In the genomic region with DNA sequence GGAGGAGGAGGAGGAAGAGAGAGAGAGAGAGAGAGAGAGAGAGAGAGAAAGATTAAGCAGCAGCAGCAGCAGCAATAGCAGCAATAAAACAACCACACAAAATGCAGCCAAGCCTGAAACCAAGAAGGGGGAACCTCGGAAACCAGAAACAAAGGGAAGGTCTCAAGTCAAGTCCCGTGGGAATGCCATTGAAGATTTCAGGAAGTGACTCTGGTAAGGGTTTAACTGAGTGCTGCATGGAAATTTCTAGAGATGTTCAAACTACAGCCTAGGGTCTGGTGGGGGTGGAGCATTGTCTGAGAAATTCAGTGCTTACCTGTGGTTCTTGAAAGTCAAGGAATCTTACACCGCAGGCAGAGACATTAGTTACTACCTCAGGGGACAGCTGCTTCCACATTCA, we compare ENCODE assay signal across 13 mouse cellular contexts.
"Had no signal": no experiment of that assay in that cellular context is flagged by ENCODE, and none has a peak within 500 bp of the region (broad histone marks: within the 10 kb centered on the region; RNA-seq: fewer than 3 reads in every experiment).

No protein-coding gene starts in this region.

- H3K4me2 ChIP-seq: liver, embryonic 13.5 days; midbrain, embryonic 12.5 days had no signal

- H3K4me3 ChIP-seq: layer of hippocampus, adult 2 months; left cerebral cortex, adult 2 months; liver, embryonic 13.5 days; midbrain, embryonic 12.5 days had no signal

- H3K4me1 ChIP-seq: liver, embryonic 13.5 days had no signal

- H3K27me3 ChIP-seq: liver, embryonic 13.5 days; midbrain, embryonic 12.5 days had no signal

- H3K9me3 ChIP-seq: liver, embryonic 13.5 days; midbrain, embryonic 12.5 days had no signal

- DNase-seq: kidney, adult 9 months; kidney, postnatal 25 days; layer of hippocampus, postnatal 36 days; liver, embryonic 13.5 days; lung, adult 2 months; lung, postnatal 14 days; lung, postnatal 4 days; thymus, adult 18-20 months; thymus, postnatal 4 days had no signal

- H3K9ac ChIP-seq: liver, embryonic 13.5 days; midbrain, embryonic 12.5 days had no signal

- H3K27ac ChIP-seq: layer of hippocampus, adult 2 months; left cerebral cortex, adult 2 months; liver, embryonic 13.5 days; midbrain, embryonic 12.5 days had no signal

- ATAC-seq: intestine, postnatal 0 days had no signal

- H3K36me3 ChIP-seq: liver, embryonic 13.5 days had no signal
